Mouse (Mus musculus) hindbrain, embryonic 10.5 days (tissue): ENCODE measurements at regions not wholly inside any gene's neighbourhood (a gene's known extent, or its start where the extent isn't known, plus 50 kb on each side); places are given as distances from the start of the nearest gene placed in this dataset.
A peak's percentile ranks its signal among the peaks of the same experiment; 100 is the strongest.

Source experiments
- DNase-seq: peaks from one replicate; pipeline ENCODE4 v3.0.0-alpha.2; 2017; ENCODE audit warnings: low spot score
- H3K27ac ChIP-seq: fragments of 300-500 bp; sonication (generic); 2 replicates; pipeline ENCODE4 v1.5.1; 2016; ENCODE audit warnings: mild to moderate bottlenecking, moderate library complexity
- H3K27me3 ChIP-seq: fragments of 300-500 bp; sonication (generic); 2 replicates; pipeline ENCODE4 v1.6.1; 2016; ENCODE audit warnings: mild to moderate bottlenecking; ENCODE audit not compliant: poor library complexity, insufficient read depth, severe bottlenecking
- H3K36me3 ChIP-seq: fragments of 300-500 bp; sonication (generic); 2 replicates; pipeline ENCODE4 v1.6.1; 2016; ENCODE audit warnings: mild to moderate bottlenecking, moderate library complexity
- H3K4me1 ChIP-seq: fragments of 300-500 bp; sonication (generic); replicated peaks from 2 replicates; pipeline ENCODE4 v1.6.1; 2016; ENCODE audit warnings: mild to moderate bottlenecking
- H3K4me3 ChIP-seq: fragments of 300-500 bp; sonication (generic); 2 replicates; pipeline ENCODE4 v1.5.1; 2016; ENCODE audit warnings: mild to moderate bottlenecking, moderate library complexity
- H3K9me3 ChIP-seq: fragments of 300-500 bp; sonication (generic); 2 replicates; pipeline ENCODE4 v1.6.1; 2016; ENCODE audit warnings: mild to moderate bottlenecking, moderate library complexity
- WGBS: fragments of 180-500 bp; shearing (Covaris S2); methylation state at CpG from one replicate; pipeline ENCODE4 v1.1.7; 2016; 5-methylcytosine and 5-hydroxymethylcytosine counted together

- 73% methylated on average over 1 of the region's 1 CpGs for WGBS
- no peak for DNase-seq
- Histone ChIP-seq H3K9me3 (no peaks in the 10 kb centered on the region), H3K36me3 (no peaks in the 10 kb centered on the region), H3K4me3 (no peak overlapping the region), H3K27me3 (no peaks in the 10 kb centered on the region), H3K27ac (0 out of 2 replicates have a peak overlapping the region, but pooled peaks have one; percentile 30), H3K4me1 (no peaks in the 10 kb centered on the region; the same call in 1 of the 2 replicates)
Measured at GRCm38 (mm10) chr8:11085244-11085643, 77.0 kb upstream of the Irs2 start.

GRCm38 (mm10) chr8:11084051-11084533 lies 75.8 kb upstream of the Irs2 start:
- Histone ChIP-seq H3K4me3 (no peak overlapping the region), H3K9me3 (no peaks in the 10 kb centered on the region), H3K36me3 (no peaks in the 10 kb centered on the region), H3K27me3 (no peaks in the 10 kb centered on the region), H3K27ac (no peak overlapping the region), H3K4me1 (no peaks in the 10 kb centered on the region; the same call in 1 of the 2 replicates)
- WGBS = 89% methylated on average over 2 of the region's 2 CpGs
- no peak for DNase-seq

DNA sequence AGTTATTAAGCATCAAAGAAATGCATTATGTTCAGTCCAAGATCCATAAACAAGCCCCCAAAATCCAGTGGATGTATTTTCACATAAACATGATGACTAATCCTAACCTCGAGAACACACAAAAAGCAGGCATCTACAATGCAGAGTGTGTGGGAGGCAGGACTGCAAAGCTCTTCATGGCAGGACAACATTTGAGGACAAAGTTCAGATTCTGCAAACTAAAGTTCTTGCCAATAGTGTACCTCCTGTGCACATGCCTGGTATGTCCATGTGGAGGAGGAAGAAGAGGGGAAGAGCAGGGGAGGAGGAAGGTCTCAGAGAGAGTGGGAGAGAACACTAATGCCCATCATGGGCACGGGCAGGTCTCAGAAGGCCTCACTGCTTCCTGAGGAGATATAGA lies 72.6 kb upstream of the Irs2 start:
- 89% methylated on average over 2 of the region's 2 CpGs for WGBS

DNA sequence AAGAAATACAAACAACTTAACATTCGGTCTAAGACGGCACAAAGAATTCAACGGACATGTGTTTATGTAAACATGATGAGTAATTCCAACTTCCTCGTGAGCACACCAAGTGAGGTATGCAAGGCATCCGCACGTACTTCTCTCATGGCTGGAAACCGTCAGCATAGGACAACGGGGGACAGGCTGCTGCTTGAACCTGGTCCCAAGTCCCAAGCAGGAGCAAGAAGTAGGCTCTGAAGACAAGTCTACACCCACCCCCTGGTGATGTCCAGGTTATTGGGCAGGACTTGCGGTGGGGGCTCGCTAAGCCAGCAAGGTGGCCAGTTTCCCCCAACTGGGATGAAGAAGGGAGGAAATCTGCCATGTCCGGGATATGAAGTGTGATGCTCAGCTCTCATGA lies 71.5 kb upstream of the Irs2 start:
- no peaks in the 10 kb centered on the region for H3K4me1 ChIP-seq
- no peak overlapping the region for H3K27ac ChIP-seq
- 79% methylated on average over 11 of the region's 11 CpGs for WGBS
- no peaks in the 10 kb centered on the region for H3K9me3 ChIP-seq
- H3K4me3 ChIP-seq = no peak overlapping the region
- no peaks in the 10 kb centered on the region for H3K27me3 ChIP-seq
- H3K36me3 ChIP-seq = no peaks in the 10 kb centered on the region
- DNase-seq = no peak

More for the DNA sequence above, 72.6 kb upstream of the Irs2 start:
- Histone ChIP-seq H3K27ac (no peak overlapping the region), H3K9me3 (no peaks in the 10 kb centered on the region), H3K4me3 (no peak overlapping the region), H3K27me3 (no peaks in the 10 kb centered on the region), H3K36me3 (no peaks in the 10 kb centered on the region), H3K4me1 (no peaks in the 10 kb centered on the region)
- DNase-seq = no peak

DNA sequence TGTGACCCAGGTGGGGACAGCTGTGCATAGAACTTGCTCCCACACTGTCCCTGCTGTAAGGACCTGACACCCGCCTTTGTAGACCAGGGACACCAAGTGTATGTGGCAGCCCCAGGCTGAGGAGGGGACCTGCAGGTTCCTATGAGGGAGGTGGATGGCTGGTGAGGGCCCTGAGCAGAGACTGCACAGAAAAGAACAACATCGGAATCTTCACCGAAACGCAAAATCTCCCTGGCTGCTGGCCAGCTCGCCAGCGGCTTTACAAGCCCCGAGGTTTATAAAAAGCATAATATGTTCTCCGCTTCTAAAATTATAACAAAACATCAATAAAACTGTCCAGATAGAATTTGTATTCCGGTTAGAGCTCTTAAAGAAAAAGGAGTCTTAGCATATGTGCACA lies 68.9 kb upstream of the Irs2 start:
- WGBS = 90% methylated on average over 9 of the region's 9 CpGs
- Histone ChIP-seq H3K4me1 (no peaks in the 10 kb centered on the region), H3K27ac (no peak overlapping the region), H3K36me3 (no peaks in the 10 kb centered on the region), H3K27me3 (no peaks in the 10 kb centered on the region), H3K9me3 (no peaks in the 10 kb centered on the region), H3K4me3 (no peak overlapping the region)
- no peak for DNase-seq

DNA sequence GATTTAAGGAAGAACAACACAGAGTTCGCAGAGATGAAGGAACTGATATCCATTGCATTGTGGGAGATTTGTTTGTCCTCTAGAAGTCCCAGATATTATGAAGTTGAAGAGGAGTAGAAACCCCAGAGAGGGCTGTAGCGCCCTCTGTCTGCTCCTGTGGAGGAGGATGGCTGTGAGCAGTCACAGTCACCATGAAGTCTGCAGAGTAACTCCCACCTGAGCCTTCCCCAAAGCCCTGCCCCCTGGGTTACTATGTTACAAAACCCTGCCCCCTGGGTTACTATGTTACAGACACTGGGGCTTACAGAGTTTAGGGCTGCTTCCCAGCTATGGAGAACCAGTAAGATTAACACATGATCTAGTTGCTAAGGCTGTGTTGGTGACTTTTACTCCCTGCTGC lies 62.9 kb upstream of the Irs2 start:
- no peaks in the 10 kb centered on the region for H3K9me3 ChIP-seq
- H3K4me3 ChIP-seq = no peak overlapping the region
- H3K27me3 ChIP-seq = no peaks in the 10 kb centered on the region
- DNase-seq = no peak
- H3K4me1 ChIP-seq = no peaks in the 10 kb centered on the region
- no peak overlapping the region for H3K27ac ChIP-seq
- 60% methylated on average over 2 of the region's 2 CpGs for WGBS
- H3K36me3 ChIP-seq = no peaks in the 10 kb centered on the region

DNA sequence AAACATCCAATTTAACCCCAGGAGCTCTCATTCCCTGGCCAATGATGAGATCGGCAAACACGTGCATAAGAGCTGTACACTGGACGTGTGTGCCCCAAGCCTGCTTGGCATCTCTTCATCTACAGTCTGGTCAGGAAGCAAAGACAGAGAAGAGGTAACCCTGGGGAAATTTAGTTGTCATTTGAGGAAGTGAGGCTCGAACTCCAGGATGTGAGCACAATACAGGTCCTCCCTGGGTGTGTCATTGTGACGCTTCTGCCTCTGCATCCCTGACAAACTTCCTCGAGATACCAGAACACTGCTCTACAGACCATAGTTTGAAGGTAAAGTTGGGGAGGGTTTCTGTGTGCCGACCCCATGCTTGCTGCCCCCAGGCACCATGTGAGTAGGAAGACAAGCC lies 59.2 kb upstream of the Irs2 start:
- Histone ChIP-seq H3K27me3 (no peaks in the 10 kb centered on the region), H3K9me3 (no peaks in the 10 kb centered on the region), H3K4me3 (no peak overlapping the region), H3K36me3 (no peaks in the 10 kb centered on the region), H3K4me1 (0 out of 2 replicates have a peak, but pooled peaks cover 3% of the 10 kb centered on the region), H3K27ac (no peak overlapping the region)
- WGBS = 82% methylated on average over 7 of the region's 7 CpGs
- DNase-seq = no peak

DNA sequence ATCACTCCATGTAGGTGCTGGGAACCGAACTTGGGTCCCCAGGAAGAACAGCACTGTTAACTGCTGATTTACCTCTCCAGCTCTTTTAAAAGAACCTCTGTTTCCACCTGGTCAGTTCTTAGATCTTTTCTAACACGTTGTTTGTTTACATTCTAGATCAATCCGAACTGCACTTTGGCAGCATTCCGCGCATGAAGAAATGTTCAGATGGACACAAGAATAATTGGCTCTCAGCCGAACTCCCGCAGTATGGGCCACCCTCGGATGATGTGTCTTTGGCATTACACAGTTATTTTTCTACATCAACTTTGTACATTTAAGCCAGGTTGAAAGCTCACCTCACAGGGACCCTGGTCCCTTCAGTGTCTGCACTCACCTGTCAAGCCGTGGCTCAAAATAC lies 57.7 kb upstream of the Irs2 start:
- Histone ChIP-seq H3K36me3 (no peaks in the 10 kb centered on the region), H3K4me3 (no peak overlapping the region), H3K9me3 (no peaks in the 10 kb centered on the region), H3K27me3 (no peaks in the 10 kb centered on the region), H3K27ac (no peak overlapping the region), H3K4me1 (0 out of 2 replicates have a peak, but pooled peaks cover 3% of the 10 kb centered on the region)
- no peak for DNase-seq
- 93% methylated on average over 9 of the region's 9 CpGs for WGBS

DNA sequence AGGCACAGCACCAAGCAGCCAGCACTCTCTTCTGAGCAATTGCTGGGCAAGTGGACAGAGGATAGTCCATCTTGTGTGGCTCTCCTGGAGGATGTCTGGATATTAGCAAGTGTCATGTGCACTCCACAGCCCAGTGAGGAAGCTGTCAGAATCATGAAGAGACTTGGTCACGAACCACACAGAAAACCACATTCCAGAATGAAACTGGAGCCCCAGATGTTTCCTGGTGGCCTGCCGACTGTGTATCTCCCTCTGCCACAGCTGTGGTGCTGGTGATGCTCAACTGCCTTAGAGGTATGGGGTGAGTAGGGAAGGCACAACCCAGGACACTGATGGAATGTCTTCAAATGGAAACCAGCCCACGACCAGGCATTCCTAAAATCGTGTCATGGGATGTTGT lies 57.0 kb upstream of the Irs2 start:
- DNase-seq = no peak
- Histone ChIP-seq H3K27me3 (no peaks in the 10 kb centered on the region), H3K9me3 (no peaks in the 10 kb centered on the region), H3K36me3 (no peaks in the 10 kb centered on the region), H3K4me1 (peaks cover 8% of the 10 kb centered on the region; the same call in 1 of the 2 replicates), H3K4me3 (no peak overlapping the region), H3K27ac (no peak overlapping the region)
- WGBS = 75% methylated on average over 4 of the region's 4 CpGs

DNA sequence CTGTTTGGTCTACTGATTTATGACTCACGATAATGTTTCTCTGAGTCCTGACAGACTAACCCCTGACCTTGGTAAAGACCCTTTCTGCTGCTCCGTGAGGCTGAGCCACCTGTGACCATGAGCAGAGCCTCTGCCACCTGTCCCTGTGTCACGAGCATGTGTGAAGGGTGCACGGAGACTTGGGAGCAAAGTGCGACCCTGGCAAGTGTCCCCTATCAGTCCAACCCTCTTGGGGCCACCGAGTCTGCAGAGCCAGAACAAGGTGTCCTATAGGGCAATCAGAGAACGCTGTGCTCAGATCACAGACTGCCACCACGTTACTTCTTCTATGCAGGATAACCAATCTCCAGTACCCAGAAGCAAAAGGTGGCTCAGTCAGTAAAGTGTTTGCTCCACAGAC lies 54.8 kb upstream of the Irs2 start:
- Histone ChIP-seq H3K27me3 (no peaks in the 10 kb centered on the region), H3K36me3 (no peaks in the 10 kb centered on the region), H3K4me1 (peaks cover 8% of the 10 kb centered on the region; the same call in 1 of the 2 replicates), H3K27ac (no peak overlapping the region), H3K4me3 (no peak overlapping the region), H3K9me3 (no peaks in the 10 kb centered on the region)
- 85% methylated on average over 8 of the region's 8 CpGs for WGBS
- no peak for DNase-seq

DNA sequence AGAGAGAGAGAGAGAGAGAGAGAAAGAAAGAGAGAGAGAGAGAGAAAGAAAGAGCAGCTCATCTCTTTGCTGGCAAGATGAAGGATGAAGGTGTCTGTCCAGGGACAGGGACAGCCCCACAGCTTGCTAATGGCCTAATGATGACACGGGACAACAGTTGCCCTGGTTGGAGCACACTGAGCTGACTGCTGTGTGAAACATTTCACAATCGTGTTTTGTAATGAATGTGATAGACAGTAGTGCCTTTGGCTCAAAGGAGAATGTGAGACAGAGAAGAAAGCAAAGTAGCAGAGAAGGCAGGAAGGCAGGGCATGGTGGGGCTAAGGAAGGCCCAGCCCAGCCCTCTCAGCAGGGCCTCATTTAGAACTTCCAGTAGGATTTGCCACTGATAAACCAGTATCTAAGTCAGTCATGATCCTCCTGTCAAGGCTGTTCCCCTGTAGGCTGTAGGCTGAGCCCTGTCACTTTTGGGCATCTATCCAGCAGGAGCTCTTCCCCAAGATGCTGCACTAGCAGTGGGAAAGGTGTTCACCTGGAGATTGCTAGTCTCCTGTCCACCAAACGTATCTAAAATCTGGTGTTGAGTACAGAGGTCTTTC lies 54.2 kb upstream of the Irs2 start:
- Histone ChIP-seq H3K4me3 (no peak overlapping the region), H3K9me3 (no peaks in the 10 kb centered on the region), H3K36me3 (no peaks in the 10 kb centered on the region), H3K27me3 (no peaks in the 10 kb centered on the region), H3K4me1 (peaks cover 8% of the 10 kb centered on the region; the same call in 1 of the 2 replicates), H3K27ac (no peak overlapping the region)
- DNase-seq = no peak
- WGBS = 76% methylated on average over 3 of the region's 3 CpGs

- no peak for DNase-seq
- H3K36me3 ChIP-seq = no peaks in the 10 kb centered on the region
- H3K27me3 ChIP-seq = no peaks in the 10 kb centered on the region
- no peak overlapping the region for H3K27ac ChIP-seq
- peaks cover 8% of the 10 kb centered on the region; the same call in 1 of the 2 replicates for H3K4me1 ChIP-seq
- H3K9me3 ChIP-seq = no peaks in the 10 kb centered on the region
- 65% methylated on average over 1 of the region's 1 CpGs for WGBS
- H3K4me3 ChIP-seq = no peak overlapping the region
Measured at GRCm38 (mm10) chr8:11061711-11062110, 53.5 kb upstream of the Irs2 start.

GRCm38 (mm10) chr8:11060604-11061003 lies 52.3 kb upstream of the Irs2 start:
- WGBS = 68% methylated on average over 3 of the region's 3 CpGs
- Histone ChIP-seq H3K4me3 (no peak overlapping the region), H3K4me1 (peaks cover 9% of the 10 kb centered on the region; the same call in 1 of the 2 replicates), H3K9me3 (no peaks in the 10 kb centered on the region), H3K27me3 (no peaks in the 10 kb centered on the region), H3K36me3 (no peaks in the 10 kb centered on the region), H3K27ac (no peak overlapping the region)
- no peak for DNase-seq

DNA sequence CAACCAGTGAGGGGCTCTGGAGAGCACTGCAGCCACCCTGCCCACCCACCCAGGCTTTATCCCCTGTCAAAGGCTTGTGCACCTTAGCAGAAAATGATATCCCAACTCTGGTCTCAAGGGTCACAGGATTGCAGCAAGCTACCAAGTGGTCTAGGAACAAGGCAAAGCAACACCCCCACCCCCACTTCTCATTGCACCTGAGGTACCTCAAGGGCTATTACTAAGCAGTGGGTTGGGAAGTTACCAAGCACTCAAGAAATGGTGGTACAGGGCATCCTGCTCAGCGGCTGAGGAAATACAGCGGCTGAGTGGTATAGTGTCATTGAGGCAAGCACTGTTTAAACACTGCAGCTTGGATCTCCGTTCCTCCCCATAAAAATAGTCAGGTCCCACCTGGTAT lies 50.1 kb upstream of the Irs2 start:
- no peak overlapping the region for H3K4me3 ChIP-seq
- H3K27me3 ChIP-seq = peaks cover 5% of the 10 kb centered on the region
- H3K27ac ChIP-seq = no peak overlapping the region
- DNase-seq = no peak
- 93% methylated on average over 3 of the region's 3 CpGs for WGBS
- H3K36me3 ChIP-seq = no peaks in the 10 kb centered on the region
- peaks cover 13% of the 10 kb centered on the region; the same call in 1 of the 2 replicates for H3K4me1 ChIP-seq
- H3K9me3 ChIP-seq = no peaks in the 10 kb centered on the region
